Mouse (Mus musculus) heart, postnatal 0 days (tissue): ENCODE results near the gene Slc30a1. TPM values are rescaled to one million over a fixed set of nuclear protein-coding genes. Genes with fewer than 3 reads are reported as not detected.

ENCODE experiments used
- ATAC-seq: fragments of 200-750 bp; cut with Nextera tagmentation; 2 replicates; pipeline ENCODE4 v1.8.0; 2017; ENCODE audit warnings: low read depth, moderate number of reproducible peaks, moderate library complexity; ENCODE audit not compliant: insufficient read depth
- DNase-seq: peaks from one replicate; pipeline ENCODE4 v3.0.0-alpha.2; 2016; ENCODE audit warnings: low spot score
- H3K27ac ChIP-seq: fragments of 300-500 bp; sonication (generic); 2 replicates; pipeline ENCODE4 v1.5.1; 2014; ENCODE audit warnings: low read depth, mild to moderate bottlenecking
- H3K27me3 ChIP-seq: fragments of 300-500 bp; sonication (generic); 2 replicates; pipeline ENCODE4 v1.6.1; 2014; ENCODE audit warnings: low read length, mixed read lengths; ENCODE audit not compliant: control insufficient read depth, insufficient read depth
- H3K36me3 ChIP-seq: fragments of 300-500 bp; sonication (generic); replicated peaks from 2 replicates; pipeline ENCODE4 v1.6.1; 2014; ENCODE audit warnings: low read length, mixed read lengths; ENCODE audit not compliant: control insufficient read depth, insufficient read depth
- H3K4me1 ChIP-seq: fragments of 300-500 bp; sonication (generic); 2 replicates; pipeline ENCODE4 v1.6.1; 2014; ENCODE audit warnings: antibody characterized with exemption; ENCODE audit not compliant: control insufficient read depth, insufficient read depth
- H3K4me2 ChIP-seq: fragments of 300-500 bp; sonication (generic); 2 replicates; pipeline ENCODE4 v1.6.1; 2014; ENCODE audit warnings: low read depth, mild to moderate bottlenecking, low read length, moderate library complexity
- H3K4me3 ChIP-seq: fragments of 300-500 bp; sonication (generic); 2 replicates; pipeline ENCODE4 v1.5.1; 2014; ENCODE audit warnings: low read depth, low read length
- H3K9ac ChIP-seq: fragments of 300-500 bp; sonication (generic); replicated peaks from 2 replicates; pipeline ENCODE4 v1.6.1; 2014; ENCODE audit warnings: low read depth, low read length, mixed read lengths
- H3K9me3 ChIP-seq: fragments of 300-500 bp; sonication (generic); replicated peaks from 2 replicates; pipeline ENCODE4 v1.6.1; 2016; ENCODE audit warnings: low read length; ENCODE audit not compliant: control insufficient read depth
- CTCF ChIP-seq: IDR thresholded peaks from 2 replicates; pipeline ENCODE4 v1.5.1; 2016; ENCODE audit warnings: antibody characterized with exemption, control low read depth, low read depth
- EP300 ChIP-seq: IDR thresholded peaks from 2 replicates; pipeline ENCODE4 v1.6.1; 2016; ENCODE audit warnings: antibody characterized with exemption, low read depth
- WGBS: fragments of 180-500 bp; shearing (Covaris S2); extraction: QIAGEN DNeasy Blood & Tissue Kit; methylation state at CpG from one replicate; pipeline ENCODE4 v1.1.7; 2014; 5-methylcytosine and 5-hydroxymethylcytosine counted together
- polyA plus RNA-seq: library from polyadenylated mRNA; unstranded; fragments of >200 nt; fragmentation: Nextera tagmentation; extraction: Ambion mirVana; gene quantifications from 2 replicates; pipeline ENCODE4 v1.2.1, GENCODE M21; 2015
- total RNA-seq: library from RNA; depleted of rRNA; stranded (reverse); fragments of >200 nt; gene quantifications from 2 replicates; pipeline ENCODE4 v1.2.3, GENCODE M21; 2014; ENCODE audit warnings: low replicate concordance

Gene Slc30a1
- total and polyA plus RNA-seq, 2 experiments from 2014 or later, result 3.6 to 20.0 TPM

- no peak overlapping the region for H3K4me2 ChIP-seq
- no peak overlapping the region for H3K9ac ChIP-seq
- ATAC-seq (no peak), DNase-seq (no peak)
- no peaks in the 10 kb centered on the region for H3K9me3 ChIP-seq
- H3K4me3 ChIP-seq, result no peak overlapping the region
- no peaks in the 10 kb centered on the region for H3K36me3 ChIP-seq
- no peaks in the 10 kb centered on the region for H3K4me1 ChIP-seq
- 54% methylated on average over 2 of the region's 2 CpGs for WGBS
- TF ChIP-seq EP300 (no peak), CTCF (no peak)
- H3K27ac ChIP-seq, result no peak overlapping the region
- H3K27me3 ChIP-seq, result no peaks in the 10 kb centered on the region
These were observed 44.0 kb downstream of the Slc30a1 start for GRCm38 (mm10) chr1:191950611-191951010.

DNA sequence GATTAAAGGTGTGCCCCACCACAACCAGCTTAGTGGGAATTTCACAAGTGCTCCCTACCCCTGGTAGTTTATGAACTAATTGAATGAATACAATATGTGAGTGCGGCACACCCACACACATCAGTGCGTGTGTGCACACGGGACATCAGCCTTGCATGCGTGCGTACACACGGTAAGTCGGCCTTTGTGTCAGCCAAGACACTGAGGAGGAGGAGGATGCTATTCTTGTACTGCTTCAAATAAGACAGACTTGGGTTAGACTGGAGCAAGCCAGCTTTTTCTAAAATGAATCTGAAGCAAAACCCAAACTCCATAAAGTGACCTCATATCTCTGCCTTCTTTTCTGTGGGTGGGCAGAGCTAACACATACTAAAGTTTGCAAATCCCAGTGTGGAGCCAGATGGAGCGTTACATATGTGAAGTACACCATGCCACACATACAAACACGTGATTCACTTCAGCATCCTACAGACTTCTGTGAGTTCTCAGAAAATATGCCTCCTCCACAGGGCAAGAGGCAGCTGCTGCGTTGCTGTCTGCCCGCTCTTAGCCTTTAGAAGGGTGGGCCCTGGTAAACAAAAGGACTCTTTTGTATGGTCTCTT lies 46.3 kb downstream of the Slc30a1 start:
- Histone ChIP-seq H3K27me3 (no peaks in the 10 kb centered on the region), H3K36me3 (no peaks in the 10 kb centered on the region), H3K4me3 (no peak overlapping the region), H3K27ac (no peak overlapping the region), H3K9ac (no peak overlapping the region), H3K4me2 (no peak overlapping the region), H3K4me1 (no peaks in the 10 kb centered on the region), H3K9me3 (no peaks in the 10 kb centered on the region)
- 92% methylated on average over 11 of the region's 11 CpGs for WGBS
- TF ChIP-seq EP300, result no peak
- no peak for TF ChIP-seq CTCF
- ATAC-seq (no peak), DNase-seq (no peak)

DNA sequence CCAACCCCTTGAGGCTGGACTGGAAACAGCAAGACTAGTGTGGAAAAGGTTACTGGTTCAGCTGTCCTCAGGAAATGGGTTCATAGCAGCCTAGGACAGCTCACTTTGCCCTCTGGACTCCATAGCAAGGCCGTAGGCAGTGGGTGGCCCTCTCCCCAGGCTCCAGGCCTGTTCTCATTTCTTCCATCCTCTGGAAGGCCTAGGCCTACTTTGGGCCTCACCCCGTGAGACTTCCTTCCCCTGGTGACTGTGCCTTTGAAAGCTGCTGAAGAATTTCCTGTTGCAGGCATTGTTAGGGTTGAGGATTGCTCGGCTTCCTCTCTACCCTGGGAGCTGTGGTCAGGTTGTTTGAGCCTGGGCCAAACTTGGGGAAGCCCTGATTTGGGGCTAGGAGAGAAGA lies 48.5 kb downstream of the Slc30a1 start:
- Histone ChIP-seq H3K36me3 (no peaks in the 10 kb centered on the region), H3K9ac (no peak overlapping the region), H3K4me3 (no peak overlapping the region), H3K27me3 (no peaks in the 10 kb centered on the region), H3K4me2 (no peak overlapping the region), H3K27ac (peak overlapping the region; percentile 89), H3K9me3 (no peaks in the 10 kb centered on the region), H3K4me1 (no peaks in the 10 kb centered on the region)
- WGBS, result 51% methylated on average over 3 of the region's 3 CpGs
- peak; percentile 37 for DNase-seq
- ATAC-seq, result peak; percentile 67
- 0 out of 2 replicates have a peak, but pooled peaks have one; percentile 42 for TF ChIP-seq EP300
- no peak for TF ChIP-seq CTCF

DNA sequence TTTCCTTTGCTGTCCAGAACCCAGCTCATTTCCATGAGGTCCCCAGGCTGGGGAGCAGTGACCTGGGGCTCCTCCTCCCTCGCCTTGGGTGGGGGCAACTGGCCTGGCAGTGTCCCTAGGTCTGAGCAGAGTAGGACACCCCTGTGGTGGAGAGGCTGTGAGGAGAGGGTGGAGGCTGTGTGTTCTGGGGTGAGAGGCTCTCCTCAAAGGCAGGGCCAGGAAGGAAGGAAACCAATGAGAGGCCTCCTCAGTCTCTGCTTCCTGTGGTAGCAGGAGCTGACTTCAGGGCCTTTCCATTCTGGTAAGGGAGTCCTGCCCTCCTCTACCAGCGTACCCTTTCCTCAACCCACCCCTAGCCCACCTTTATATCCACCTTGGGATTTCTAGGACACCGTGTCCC lies 49.7 kb downstream of the Slc30a1 start:
- TF ChIP-seq CTCF (no peak), EP300 (no peak)
- H3K4me3 ChIP-seq, result no peak overlapping the region
- no peak overlapping the region for H3K9ac ChIP-seq
- WGBS, result 77% methylated on average over 3 of the region's 3 CpGs
- ATAC-seq (peak; percentile 71), DNase-seq (no peak)
- H3K27me3 ChIP-seq, result no peaks in the 10 kb centered on the region
- H3K4me1 ChIP-seq, result no peaks in the 10 kb centered on the region
- no peaks in the 10 kb centered on the region for H3K36me3 ChIP-seq
- peak overlapping the region; percentile 19; the same call in 1 of the 2 replicates for H3K4me2 ChIP-seq
- H3K27ac ChIP-seq, result peak overlapping the region; percentile 89
- H3K9me3 ChIP-seq, result no peaks in the 10 kb centered on the region

GRCm38 (mm10) chr1:191956871-191957270 lies 50.3 kb downstream of the Slc30a1 start:
- Histone ChIP-seq H3K9ac (no peak overlapping the region), H3K36me3 (no peaks in the 10 kb centered on the region), H3K9me3 (no peaks in the 10 kb centered on the region), H3K4me3 (no peak overlapping the region), H3K4me1 (no peaks in the 10 kb centered on the region), H3K27ac (peak overlapping the region; percentile 89), H3K27me3 (no peaks in the 10 kb centered on the region), H3K4me2 (peak overlapping the region; percentile 19; the same call in 1 of the 2 replicates)
- peak; percentile 21; the same call in 1 of the 2 replicates for ATAC-seq
- TF ChIP-seq CTCF (no peak), EP300 (no peak)
- WGBS, result 73% methylated on average over 2 of the region's 2 CpGs
- DNase-seq, result no peak

GRCm38 (mm10) chr1:191957321-191957720 lies 50.8 kb downstream of the Slc30a1 start:
- no peaks in the 10 kb centered on the region for H3K9me3 ChIP-seq
- ATAC-seq (no peak), DNase-seq (no peak)
- H3K27me3 ChIP-seq, result no peaks in the 10 kb centered on the region
- no peaks in the 10 kb centered on the region for H3K4me1 ChIP-seq
- H3K9ac ChIP-seq, result no peak overlapping the region
- H3K4me2 ChIP-seq, result no peak overlapping the region
- 70% methylated on average over 3 of the region's 3 CpGs for WGBS
- H3K27ac ChIP-seq, result peak overlapping the region; percentile 89
- H3K36me3 ChIP-seq, result no peaks in the 10 kb centered on the region
- H3K4me3 ChIP-seq, result no peak overlapping the region
- TF ChIP-seq CTCF, result no peak
